Mouse (Mus musculus): ENCODE results near the gene Tymp. TPM values are rescaled to one million over a fixed set of nuclear protein-coding genes. Genes with fewer than 3 reads are reported as not detected.

Tymp gene
- polyA plus RNA-seq, 1 experiment: 0.55 TPM

GRCm38 (mm10) chr15:89355241-89356187, 21.3 kb downstream of the Tymp start, which contains the start of the genes Lmf2 and Ncaph2:
TSS of gene Lmf2 (minus strand) at chr15:89355659.
TSS of gene Ncaph2 (plus strand) at chr15:89355719.
- Histone ChIP-seq H3K4me3 (ENCODE audit: insufficient read depth, low read depth, low read length) (peak within 1 kb of the TSS; percentile 88), H3K4me1 (ENCODE audit: control insufficient read depth, insufficient read depth, insufficient read length, low read length) (peaks cover 11% of the 10 kb centered on the region), H3K27ac (replicated peaks; ENCODE audit: low read depth, low read length) (peak within 1 kb of the TSS; percentile 79)

DNA sequence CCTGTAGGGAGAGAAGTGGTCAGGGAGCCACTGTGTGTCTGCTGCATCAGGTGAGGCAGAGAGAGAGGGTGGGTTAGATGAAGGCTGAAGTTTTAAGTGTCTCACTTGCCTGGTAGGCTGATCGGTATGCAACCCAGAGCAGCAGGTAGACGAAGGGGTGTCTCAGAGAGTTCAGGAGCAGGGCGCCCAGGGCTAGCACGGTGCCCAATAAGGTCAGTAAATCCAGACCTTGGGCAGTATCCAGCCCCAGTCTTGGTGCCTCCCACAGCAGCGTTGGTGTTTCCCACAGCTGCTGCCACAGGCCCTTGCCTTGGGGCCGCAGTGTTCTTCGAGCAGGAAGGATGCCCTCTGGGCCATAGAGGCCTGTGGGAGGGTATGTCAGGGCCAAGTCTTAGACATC, 22.4 kb downstream of the Tymp start:
- H3K27ac ChIP-seq (replicated peaks; ENCODE audit: low read depth, low read length): no peak overlapping the region
- peaks cover 11% of the 10 kb centered on the region for H3K4me1 ChIP-seq (ENCODE audit: control insufficient read depth, insufficient read depth, insufficient read length, low read length)
- H3K4me3 ChIP-seq (ENCODE audit: insufficient read depth, low read depth, low read length): peak overlapping the region; percentile 88

DNA sequence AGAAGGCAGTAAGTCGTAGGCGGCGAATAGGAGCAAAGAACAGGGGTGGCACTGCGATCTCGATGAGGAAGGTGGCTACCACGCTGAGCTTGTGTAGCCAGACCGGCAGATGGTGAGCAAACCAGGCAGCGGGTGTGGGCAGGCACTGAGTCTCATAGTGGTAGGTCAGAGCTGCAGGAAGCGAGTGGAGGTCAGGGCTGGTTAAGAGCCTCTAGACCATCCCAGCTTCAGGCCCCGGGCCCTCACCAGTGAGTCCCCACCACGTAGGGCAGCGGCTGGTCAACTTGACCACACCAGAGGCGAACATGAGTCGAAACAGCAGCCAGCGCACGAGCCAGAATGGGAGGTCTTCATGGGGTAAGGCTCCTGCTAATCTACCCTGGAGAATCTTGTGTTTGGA, 23.0 kb downstream of the Tymp start:
- Histone ChIP-seq H3K27ac (replicated peaks; ENCODE audit: low read depth, low read length) (no peak overlapping the region), H3K4me3 (ENCODE audit: insufficient read depth, low read depth, low read length) (no peak overlapping the region), H3K4me1 (ENCODE audit: control insufficient read depth, insufficient read depth, insufficient read length, low read length) (peaks cover 9% of the 10 kb centered on the region)

GRCm38 (mm10) chr15:89352795-89353194, 24.0 kb downstream of the Tymp start:
- Histone ChIP-seq H3K4me3 (ENCODE audit: insufficient read depth, low read depth, low read length) (no peak overlapping the region), H3K4me1 (ENCODE audit: control insufficient read depth, insufficient read depth, insufficient read length, low read length) (peaks cover 9% of the 10 kb centered on the region), H3K27ac (replicated peaks; ENCODE audit: low read depth, low read length) (no peak overlapping the region)

GRCm38 (mm10) chr15:89352054-89352453, 24.8 kb downstream of the Tymp start:
- H3K4me1 ChIP-seq (ENCODE audit: control insufficient read depth, insufficient read depth, insufficient read length, low read length): peaks cover 9% of the 10 kb centered on the region
- no peak overlapping the region for H3K27ac ChIP-seq (replicated peaks; ENCODE audit: low read depth, low read length)
- H3K4me3 ChIP-seq (ENCODE audit: insufficient read depth, low read depth, low read length): no peak overlapping the region

DNA sequence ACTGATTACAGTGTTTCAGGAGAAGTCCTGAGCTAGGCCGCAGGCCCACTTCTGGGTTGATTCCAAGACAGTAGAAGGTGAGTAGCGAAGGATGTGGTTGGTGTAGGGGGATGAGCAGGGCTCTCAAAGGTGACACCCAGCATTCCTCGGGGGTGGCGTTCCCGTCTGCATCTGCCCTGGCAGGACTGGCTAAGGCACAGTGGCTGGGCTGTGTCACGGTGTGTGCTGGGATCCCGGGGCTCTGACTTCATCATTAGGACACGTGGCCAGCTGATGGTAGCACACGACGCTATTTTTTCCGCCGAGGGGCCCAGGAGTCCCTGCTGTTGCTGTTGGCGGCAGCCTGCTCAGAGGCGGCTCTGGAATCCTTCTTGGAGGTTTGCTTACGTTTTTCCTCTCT, 25.5 kb downstream of the Tymp start:
- Histone ChIP-seq H3K4me1 (ENCODE audit: control insufficient read depth, insufficient read depth, insufficient read length, low read length) (peaks cover 8% of the 10 kb centered on the region), H3K27ac (replicated peaks; ENCODE audit: low read depth, low read length) (peak overlapping the region; percentile 59), H3K4me3 (ENCODE audit: insufficient read depth, low read depth, low read length) (no peak overlapping the region)

DNA sequence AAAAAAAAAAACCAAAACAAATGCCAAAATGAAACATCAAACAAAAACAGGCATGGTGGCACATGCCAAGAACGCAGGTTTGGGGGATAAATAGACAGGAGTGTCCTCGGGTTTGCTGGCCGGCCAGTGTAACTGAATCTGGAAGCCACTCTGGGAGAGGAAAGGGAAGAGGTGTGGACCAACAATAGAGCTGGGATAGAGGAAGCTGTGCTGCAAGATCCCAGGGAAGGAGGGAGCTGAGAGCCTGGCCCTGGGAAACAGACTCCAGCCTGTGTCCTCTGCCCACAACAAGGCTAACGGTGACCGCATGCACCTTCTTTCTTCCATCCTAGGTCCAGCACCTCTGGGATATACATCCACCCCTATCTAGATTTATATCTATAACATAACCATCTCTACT, 26.4 kb downstream of the Tymp start:
- Histone ChIP-seq H3K4me1 (ENCODE audit: control insufficient read depth, insufficient read depth, insufficient read length, low read length) (peaks cover 6% of the 10 kb centered on the region), H3K27ac (replicated peaks; ENCODE audit: low read depth, low read length) (peak overlapping the region; percentile 82), H3K4me3 (ENCODE audit: insufficient read depth, low read depth, low read length) (peak overlapping the region; percentile 36)

- H3K27ac ChIP-seq (replicated peaks; ENCODE audit: low read depth, low read length): no peak overlapping the region
- H3K4me3 ChIP-seq (ENCODE audit: insufficient read depth, low read depth, low read length): no peak overlapping the region
- no peaks in the 10 kb centered on the region for H3K4me1 ChIP-seq (ENCODE audit: control insufficient read depth, insufficient read depth, insufficient read length, low read length)
These were observed 33.5 kb downstream of the Tymp start for GRCm38 (mm10) chr15:89343325-89343724.

GRCm38 (mm10) chr15:89341678-89342077, 35.2 kb downstream of the Tymp start:
- Histone ChIP-seq H3K4me3 (ENCODE audit: insufficient read depth, low read depth, low read length) (no peak overlapping the region), H3K27ac (replicated peaks; ENCODE audit: low read depth, low read length) (no peak overlapping the region), H3K4me1 (ENCODE audit: control insufficient read depth, insufficient read depth, insufficient read length, low read length) (no peaks in the 10 kb centered on the region)

DNA sequence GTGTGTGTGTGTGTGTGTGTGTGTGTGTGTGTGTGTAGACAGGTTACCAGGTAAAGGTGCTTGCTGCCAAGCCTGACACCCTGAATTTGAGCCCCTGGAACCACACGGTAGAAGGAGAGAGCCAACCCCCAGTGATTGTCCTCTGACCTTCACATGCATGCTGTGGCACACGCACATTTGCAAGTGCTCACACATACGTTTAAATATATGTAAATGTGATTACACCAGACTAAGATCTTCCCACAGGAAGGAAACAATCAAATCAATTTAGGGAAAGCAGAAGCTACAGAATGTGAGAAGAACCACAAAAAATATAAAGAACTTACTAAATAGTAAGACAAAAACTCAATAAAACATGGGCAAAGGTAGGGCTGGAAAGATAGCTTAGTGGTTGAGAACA, 36.7 kb downstream of the Tymp start:
- Histone ChIP-seq H3K27ac (replicated peaks; ENCODE audit: low read depth, low read length) (no peak overlapping the region), H3K4me1 (ENCODE audit: control insufficient read depth, insufficient read depth, insufficient read length, low read length) (no peaks in the 10 kb centered on the region), H3K4me3 (ENCODE audit: insufficient read depth, low read depth, low read length) (no peak overlapping the region)

- Histone ChIP-seq H3K4me3 (ENCODE audit: insufficient read depth, low read depth, low read length) (no peak overlapping the region), H3K4me1 (ENCODE audit: control insufficient read depth, insufficient read depth, insufficient read length, low read length) (no peaks in the 10 kb centered on the region), H3K27ac (replicated peaks; ENCODE audit: low read depth, low read length) (no peak overlapping the region)
These were observed 37.1 kb downstream of the Tymp start for GRCm38 (mm10) chr15:89339696-89340095.

DNA sequence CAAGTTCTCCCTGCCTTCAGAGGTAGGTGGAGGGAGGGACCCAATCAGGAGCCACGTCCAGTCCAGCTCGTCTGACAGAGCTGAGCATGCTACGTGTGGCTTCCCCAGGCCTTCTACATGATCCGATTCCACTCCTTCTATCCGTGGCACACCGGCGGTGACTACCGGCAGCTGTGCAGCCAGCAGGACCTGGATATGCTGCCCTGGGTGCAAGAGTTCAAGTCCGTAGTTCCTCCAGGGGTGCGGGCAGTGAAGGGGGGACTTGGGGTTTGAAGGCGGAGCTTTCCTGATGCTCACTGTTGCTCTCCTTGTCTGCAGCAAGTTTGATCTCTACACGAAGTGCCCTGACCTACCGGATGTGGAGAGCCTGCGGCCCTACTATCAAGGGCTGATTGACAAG, 40.4 kb downstream of the Tymp start:
- Histone ChIP-seq H3K4me1 (ENCODE audit: control insufficient read depth, insufficient read depth, insufficient read length, low read length) (no peaks in the 10 kb centered on the region), H3K4me3 (ENCODE audit: insufficient read depth, low read depth, low read length) (no peak overlapping the region), H3K27ac (replicated peaks; ENCODE audit: low read depth, low read length) (no peak overlapping the region)

GRCm38 (mm10) chr15:89334774-89335537, 41.9 kb downstream of the Tymp start:
- Histone ChIP-seq H3K27ac (replicated peaks; ENCODE audit: low read depth, low read length) (no peak overlapping the region), H3K4me1 (ENCODE audit: control insufficient read depth, insufficient read depth, insufficient read length, low read length) (no peaks in the 10 kb centered on the region), H3K4me3 (ENCODE audit: insufficient read depth, low read depth, low read length) (no peak overlapping the region)

DNA sequence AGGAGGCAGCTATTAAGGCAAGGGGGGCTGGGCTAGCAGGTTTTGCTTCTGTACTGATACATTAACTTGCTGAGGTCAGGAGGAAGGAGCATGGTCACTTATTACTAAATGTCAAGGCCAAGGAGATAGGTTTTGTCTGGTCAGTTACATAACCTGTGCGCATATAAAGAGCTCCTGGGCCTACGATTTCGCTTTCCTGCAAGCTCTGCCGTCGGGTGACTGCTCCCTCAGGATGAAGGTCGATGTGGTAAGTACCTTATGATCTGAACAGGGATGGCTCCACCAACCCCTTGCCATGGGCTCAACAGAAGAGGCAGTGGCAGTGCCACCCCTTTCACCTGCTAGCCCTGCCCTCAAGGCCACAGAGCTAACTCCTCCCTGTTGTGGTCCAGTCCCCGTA, 42.6 kb downstream of the Tymp start, which contains the start of gene Miox:
Gene Miox, plus strand, starts transcription at position 128 of the 400 bp plus-strand sequence.
- H3K4me3 ChIP-seq (ENCODE audit: insufficient read depth, low read depth, low read length): no peak within 1 kb of the TSS
- H3K4me1 ChIP-seq (ENCODE audit: control insufficient read depth, insufficient read depth, insufficient read length, low read length): no peaks in the 10 kb centered on the region
- no peak within 1 kb of the TSS for H3K27ac ChIP-seq (replicated peaks; ENCODE audit: low read depth, low read length)

- no peak overlapping the region for H3K27ac ChIP-seq (replicated peaks; ENCODE audit: low read depth, low read length)
- H3K4me3 ChIP-seq (ENCODE audit: insufficient read depth, low read depth, low read length): no peak overlapping the region
- H3K4me1 ChIP-seq (ENCODE audit: control insufficient read depth, insufficient read depth, insufficient read length, low read length): no peaks in the 10 kb centered on the region
These were observed 50.4 kb downstream of the Tymp start for GRCm38 (mm10) chr15:89326441-89326840.
